Mouse (Mus musculus) hindbrain, embryonic 15.5 days (tissue): Measurements from ENCODE around the gene Nhej1. TPM values are rescaled to one million over a fixed set of nuclear protein-coding genes. Genes with fewer than 3 reads are reported as not detected.
A peak's percentile ranks its signal among the peaks of the same experiment; 100 is the strongest.

Source experiments
- ATAC-seq: fragments of 200-750 bp; cut with Nextera tagmentation; 2 replicates; pipeline ENCODE4 v1.8.0; 2017; ENCODE audit warnings: low read depth, moderate number of reproducible peaks, moderate TSS enrichment; ENCODE audit not compliant: low FRiP score
- H3K27ac ChIP-seq: fragments of 300-500 bp; sonication (generic); replicated peaks from 2 replicates; pipeline ENCODE4 v1.5.1; 2015; ENCODE audit warnings: mild to moderate bottlenecking, inconsistent platforms
- H3K27me3 ChIP-seq: fragments of 300-500 bp; sonication (generic); 2 replicates; pipeline ENCODE4 v1.6.1; 2015; ENCODE audit warnings: control low read depth, inconsistent platforms
- H3K36me3 ChIP-seq: fragments of 300-500 bp; sonication (generic); 2 replicates; pipeline ENCODE4 v1.6.1; 2015; ENCODE audit warnings: control low read depth, inconsistent platforms
- H3K4me1 ChIP-seq: fragments of 300-500 bp; sonication (generic); replicated peaks from 2 replicates; pipeline ENCODE4 v1.6.1; 2015; ENCODE audit warnings: control low read depth, inconsistent platforms
- H3K4me2 ChIP-seq: fragments of 300-500 bp; sonication (generic); 2 replicates; pipeline ENCODE4 v1.6.1; 2015; ENCODE audit warnings: moderate library complexity, mild to moderate bottlenecking, inconsistent platforms
- H3K4me3 ChIP-seq: fragments of 300-500 bp; sonication (generic); 2 replicates; pipeline ENCODE4 v1.5.1; 2015; ENCODE audit warnings: mild to moderate bottlenecking, inconsistent platforms
- H3K9ac ChIP-seq: fragments of 300-500 bp; sonication (generic); 2 replicates; pipeline ENCODE4 v1.6.1; 2015; ENCODE audit warnings: inconsistent platforms
- H3K9me3 ChIP-seq: fragments of 300-500 bp; sonication (generic); 2 replicates; pipeline ENCODE4 v1.6.1; 2016; ENCODE audit warnings: control low read depth, inconsistent platforms
- WGBS: fragments of 180-500 bp; shearing (Covaris S2); methylation state at CpG from one replicate; pipeline ENCODE4 v1.1.7; 2015; 5-methylcytosine and 5-hydroxymethylcytosine counted together
- polyA plus RNA-seq: library from polyadenylated mRNA; unstranded; fragments of >200 nt; fragmentation: Nextera tagmentation; extraction: Ambion mirVana; gene quantifications from 2 replicates; pipeline ENCODE4 v1.2.1, GENCODE M21; 2015

The Nhej1 gene
- polyA plus RNA-seq, 1 experiment from 2014 or later, result 6.9 TPM

- Histone ChIP-seq H3K4me1 (0 out of 2 replicates have a peak, but pooled peaks cover 5% of the 10 kb centered on the region), H3K4me3 (no peak overlapping the region), H3K36me3 (no peaks in the 10 kb centered on the region), H3K9me3 (no peaks in the 10 kb centered on the region), H3K9ac (no peak overlapping the region), H3K4me2 (no peak overlapping the region), H3K27ac (no peak overlapping the region), H3K27me3 (0 out of 2 replicates have a peak, but pooled peaks cover 4% of the 10 kb centered on the region)
- 92% methylated on average over 5 of the region's 5 CpGs for WGBS
- no peak for ATAC-seq
These were observed 162.2 kb downstream of the Nhej1 start for GRCm38 (mm10) chr1:74962853-74963227.

GRCm38 (mm10) chr1:74962126-74962852 lies 162.7 kb downstream of the Nhej1 start:
- peaks cover 6% of the 10 kb centered on the region; the same call in 1 of the 2 replicates for H3K27me3 ChIP-seq
- 0 out of 2 replicates have a peak, but pooled peaks cover 5% of the 10 kb centered on the region for H3K4me1 ChIP-seq
- H3K4me2 ChIP-seq, result no peak overlapping the region
- no peak overlapping the region for H3K9ac ChIP-seq
- H3K9me3 ChIP-seq, result no peaks in the 10 kb centered on the region
- no peak overlapping the region for H3K27ac ChIP-seq
- WGBS, result 78% methylated on average over 5 of the region's 5 CpGs
- no peak for ATAC-seq
- no peaks in the 10 kb centered on the region for H3K36me3 ChIP-seq
- no peak overlapping the region for H3K4me3 ChIP-seq

DNA sequence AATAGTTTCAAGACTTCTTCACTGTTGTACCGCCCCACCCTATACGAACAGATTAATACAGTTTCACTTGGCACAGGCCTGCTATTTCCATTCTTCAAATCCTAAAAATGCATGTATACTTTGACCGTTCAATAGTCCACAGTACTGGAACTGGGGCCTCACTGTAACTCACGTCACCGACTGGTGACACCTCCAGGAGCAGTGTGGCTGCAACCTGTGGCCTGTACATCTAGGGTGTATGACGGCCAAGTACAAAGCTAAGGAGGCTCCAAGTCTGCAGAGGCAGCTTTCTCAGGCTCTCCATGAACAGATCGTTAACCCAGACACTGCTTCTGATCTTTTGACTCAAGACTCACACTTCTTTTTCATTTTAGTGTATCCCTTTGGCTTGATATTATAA lies 163.3 kb downstream of the Nhej1 start:
- Histone ChIP-seq H3K9me3 (no peaks in the 10 kb centered on the region), H3K9ac (no peak overlapping the region), H3K27ac (no peak overlapping the region), H3K4me3 (no peak overlapping the region), H3K4me2 (no peak overlapping the region), H3K27me3 (peaks cover 11% of the 10 kb centered on the region), H3K36me3 (no peaks in the 10 kb centered on the region), H3K4me1 (0 out of 2 replicates have a peak, but pooled peaks cover 5% of the 10 kb centered on the region)
- 93% methylated on average over 7 of the region's 7 CpGs for WGBS
- no peak for ATAC-seq

- no peak overlapping the region for H3K4me2 ChIP-seq
- H3K4me3 ChIP-seq, result no peak overlapping the region
- no peaks in the 10 kb centered on the region for H3K9me3 ChIP-seq
- H3K27me3 ChIP-seq, result peaks cover 21% of the 10 kb centered on the region
- H3K4me1 ChIP-seq, result 0 out of 2 replicates have a peak, but pooled peaks cover 5% of the 10 kb centered on the region
- 91% methylated on average over 7 of the region's 7 CpGs for WGBS
- H3K27ac ChIP-seq, result no peak overlapping the region
- no peak for ATAC-seq
- no peak overlapping the region for H3K9ac ChIP-seq
- H3K36me3 ChIP-seq, result no peaks in the 10 kb centered on the region
These were observed 164.9 kb downstream of the Nhej1 start for GRCm38 (mm10) chr1:74960059-74960458.

GRCm38 (mm10) chr1:74951556-74952210 lies 173.3 kb downstream of the Nhej1 start, which contains the start of gene Ihh:
Ihh (minus strand) TSS chr1:74951672.
- H3K27me3 ChIP-seq, result peaks cover 90% of the 10 kb centered on the region
- H3K27ac ChIP-seq, result no peak within 1 kb of the TSS
- H3K4me2 ChIP-seq, result peak within 1 kb of the TSS; percentile 68
- WGBS, result under 1% methylated on average over 34 of the region's 55 CpGs
- no peaks in the 10 kb centered on the region for H3K36me3 ChIP-seq
- no peaks in the 10 kb centered on the region for H3K9me3 ChIP-seq
- H3K4me3 ChIP-seq, result peak within 1 kb of the TSS; percentile 31
- no peak for ATAC-seq
- peaks cover 44% of the 10 kb centered on the region for H3K4me1 ChIP-seq
- peak within 1 kb of the TSS; percentile 21 for H3K9ac ChIP-seq

DNA sequence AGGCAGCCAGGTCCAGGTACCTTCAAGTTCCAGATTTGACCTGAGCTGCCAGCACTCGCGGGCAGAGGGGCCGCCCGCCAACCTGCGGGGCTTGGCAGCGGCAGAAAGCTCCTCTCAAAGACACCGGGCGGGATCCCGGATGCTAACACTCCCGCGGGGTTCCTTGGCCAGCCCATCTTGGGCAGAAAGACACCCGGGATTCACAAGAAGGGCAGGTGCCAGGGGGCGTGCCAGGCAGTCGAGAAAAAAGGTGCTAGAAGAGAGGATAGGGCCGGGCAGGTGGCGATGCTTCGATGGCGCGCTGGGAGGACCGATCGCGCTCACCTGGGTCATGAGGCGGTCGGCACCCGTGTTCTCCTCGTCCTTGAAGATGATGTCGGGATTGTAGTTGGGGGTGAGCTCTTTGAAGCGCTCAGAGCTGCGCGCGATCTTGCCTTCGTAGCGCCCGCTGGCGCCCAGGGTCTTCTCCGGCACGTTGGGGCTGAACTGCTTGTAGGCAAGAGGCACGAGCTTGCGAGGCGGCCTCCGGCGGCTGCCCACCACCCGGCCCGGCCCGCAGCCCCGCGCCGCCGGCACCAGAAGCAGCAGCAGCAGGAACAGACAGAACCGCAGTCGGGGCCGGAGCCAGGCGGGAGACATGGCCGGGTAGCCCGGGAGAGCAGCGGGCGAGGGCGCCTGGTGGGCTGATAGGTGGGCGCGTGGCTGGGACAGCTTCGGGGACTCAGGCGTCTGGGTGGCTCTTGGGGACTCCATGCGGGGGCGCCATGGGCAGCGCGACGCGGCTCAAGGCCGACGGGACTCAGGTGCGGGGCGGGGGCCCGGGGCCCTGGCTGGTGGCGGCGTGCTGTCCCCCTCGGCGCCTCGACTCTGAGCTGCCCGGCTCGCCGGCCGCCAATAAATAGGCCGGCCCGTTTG lies 174.2 kb downstream of the Nhej1 start:
- H3K9ac ChIP-seq, result peak overlapping the region; percentile 21
- no peaks in the 10 kb centered on the region for H3K9me3 ChIP-seq
- H3K4me2 ChIP-seq, result peak overlapping the region; percentile 68
- ATAC-seq, result no peak
- H3K4me3 ChIP-seq, result peak overlapping the region; percentile 31
- no peak overlapping the region for H3K27ac ChIP-seq
- H3K4me1 ChIP-seq, result peaks cover 44% of the 10 kb centered on the region
- H3K36me3 ChIP-seq, result no peaks in the 10 kb centered on the region
- H3K27me3 ChIP-seq, result peaks cover 95% of the 10 kb centered on the region
- under 1% methylated on average over 78 of the region's 84 CpGs for WGBS

DNA sequence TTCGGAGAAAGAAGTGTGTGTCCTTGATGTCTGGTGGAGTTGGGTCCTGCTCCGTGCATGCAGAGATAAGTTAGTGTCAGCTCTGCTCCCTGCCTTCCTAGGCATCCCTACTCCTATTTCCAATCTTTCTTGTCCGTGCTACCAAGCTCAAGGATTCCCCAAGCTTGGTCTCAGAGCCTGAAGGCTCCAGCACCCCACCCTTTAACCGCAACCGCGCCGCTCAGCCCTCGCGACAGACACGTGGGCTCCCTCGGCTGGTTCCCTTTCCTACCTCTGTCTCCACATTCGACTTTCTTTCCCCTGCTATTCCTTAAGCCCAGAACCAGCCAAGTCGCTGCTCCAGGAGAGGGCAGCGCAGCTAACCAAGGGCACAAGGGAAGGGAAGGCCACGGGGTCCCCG lies 174.9 kb downstream of the Nhej1 start:
- H3K36me3 ChIP-seq, result no peaks in the 10 kb centered on the region
- H3K27me3 ChIP-seq, result peaks cover 96% of the 10 kb centered on the region
- peak overlapping the region; percentile 31 for H3K4me3 ChIP-seq
- WGBS, result 2% methylated on average over 16 of the region's 16 CpGs
- H3K9me3 ChIP-seq, result no peaks in the 10 kb centered on the region
- H3K4me2 ChIP-seq, result peak overlapping the region; percentile 68
- no peak overlapping the region for H3K9ac ChIP-seq
- no peak overlapping the region for H3K27ac ChIP-seq
- no peak for ATAC-seq
- H3K4me1 ChIP-seq, result peaks cover 44% of the 10 kb centered on the region

DNA sequence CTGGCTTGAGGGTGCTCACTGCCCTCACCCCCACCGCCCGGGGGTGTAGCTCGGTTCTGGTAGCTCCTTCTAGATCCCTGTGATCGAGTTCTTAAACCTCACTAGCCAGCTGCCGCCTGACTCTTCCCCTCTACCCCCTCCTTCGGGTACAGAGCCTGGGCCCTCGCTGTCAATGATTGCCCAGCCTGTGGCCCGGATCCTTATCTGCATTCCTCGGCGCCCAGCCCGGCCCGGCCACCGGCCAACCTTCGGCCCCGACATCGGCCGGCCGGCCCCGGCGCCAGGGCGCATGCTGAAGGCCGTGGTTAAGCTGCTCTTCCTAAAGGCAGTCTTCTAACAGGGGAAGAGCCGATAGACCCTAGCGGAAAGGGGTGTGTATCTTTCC lies 175.3 kb downstream of the Nhej1 start:
- Histone ChIP-seq H3K27ac (no peak overlapping the region), H3K4me3 (peak overlapping the region; percentile 31; the same call in 1 of the 2 replicates), H3K4me2 (peak overlapping the region; percentile 68), H3K9me3 (no peaks in the 10 kb centered on the region), H3K4me1 (peaks cover 44% of the 10 kb centered on the region), H3K27me3 (peaks cover 96% of the 10 kb centered on the region), H3K9ac (no peak overlapping the region), H3K36me3 (no peaks in the 10 kb centered on the region)
- whole genome bisulfite sequencing, result 5% methylated on average over 24 of the region's 24 CpGs
- peak; percentile 16; the same call in 1 of the 2 replicates for ATAC-seq

GRCm38 (mm10) chr1:74948784-74949665 lies 176.0 kb downstream of the Nhej1 start:
- H3K9ac ChIP-seq, result no peak overlapping the region
- no peaks in the 10 kb centered on the region for H3K36me3 ChIP-seq
- H3K4me2 ChIP-seq, result peak overlapping the region; percentile 68
- 3% methylated on average over 20 of the region's 20 CpGs for WGBS
- peaks cover 93% of the 10 kb centered on the region for H3K27me3 ChIP-seq
- H3K9me3 ChIP-seq, result no peaks in the 10 kb centered on the region
- ATAC-seq, result peak; percentile 71; the same call in 1 of the 2 replicates
- no peak overlapping the region for H3K27ac ChIP-seq
- 0 out of 2 replicates have a peak overlapping the region, but pooled peaks have one; percentile 9 for H3K4me3 ChIP-seq
- peaks cover 44% of the 10 kb centered on the region for H3K4me1 ChIP-seq

- Histone ChIP-seq H3K36me3 (no peaks in the 10 kb centered on the region), H3K9ac (no peak overlapping the region), H3K4me1 (peaks cover 44% of the 10 kb centered on the region), H3K4me3 (peak overlapping the region; percentile 27), H3K27me3 (peaks cover 93% of the 10 kb centered on the region), H3K4me2 (peak overlapping the region; percentile 54), H3K9me3 (no peaks in the 10 kb centered on the region), H3K27ac (no peak overlapping the region)
- 3% methylated on average over 41 of the region's 41 CpGs for WGBS
- ATAC-seq, result peak; percentile 7; the same call in 1 of the 2 replicates
These were observed 176.9 kb downstream of the Nhej1 start for GRCm38 (mm10) chr1:74947986-74948670.
